Mouse (Mus musculus): Measurements from ENCODE around the gene Gli1.

DNA sequence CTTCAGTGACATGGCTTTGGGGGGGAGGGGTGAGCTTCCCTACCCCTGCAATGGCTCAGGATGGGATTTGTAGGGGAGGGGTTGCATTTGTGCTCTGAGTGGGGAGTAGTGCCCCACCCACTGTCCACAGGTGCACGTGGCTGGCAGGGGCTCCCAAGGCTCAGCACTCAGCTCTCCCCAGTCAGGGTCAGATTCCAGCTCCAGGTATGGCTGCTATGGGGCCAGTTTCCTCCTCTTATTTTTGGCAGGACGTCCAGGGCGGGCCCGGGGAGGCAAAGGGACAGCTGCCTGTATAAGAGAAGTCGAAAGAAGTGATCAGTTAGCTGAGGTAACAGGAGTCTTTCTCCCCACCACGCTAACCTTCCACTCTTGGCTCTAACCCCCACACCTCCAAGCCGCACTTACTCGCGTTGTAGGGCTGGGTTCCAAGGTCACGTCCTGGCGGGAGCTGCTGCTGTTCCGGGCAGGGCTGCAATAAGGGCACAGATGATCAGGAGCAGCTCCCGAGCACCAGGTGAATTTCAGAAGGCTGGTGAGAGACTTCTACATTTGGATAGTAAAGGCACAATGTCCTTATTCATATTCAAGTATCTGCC is 59.1 kb downstream of the Gli1 start:
- TF ChIP-seq POLR2A (IDR thresholded peaks at IDR 0.05; ENCODE audit: insufficient read depth, low read depth, low read length) (no peak), CTCF (IDR thresholded peaks at IDR 0.05; ENCODE audit: insufficient read depth, low read depth, low read length) (no peak)
